Mouse (Mus musculus): Measurements from ENCODE around the gene C1galt1c1. TPM values are rescaled to one million over a fixed set of nuclear protein-coding genes. Genes with fewer than 3 reads are reported as not detected.

C1galt1c1 gene
- polyA plus RNA-seq (2014; fragmentation: Illumina TruSeq; extraction: RNeasy Lipid Tissue Mini Kit (QIAGEN cat#74804); ENCODE audit: low read depth, low replicate concordance): 16.1 TPM

DNA sequence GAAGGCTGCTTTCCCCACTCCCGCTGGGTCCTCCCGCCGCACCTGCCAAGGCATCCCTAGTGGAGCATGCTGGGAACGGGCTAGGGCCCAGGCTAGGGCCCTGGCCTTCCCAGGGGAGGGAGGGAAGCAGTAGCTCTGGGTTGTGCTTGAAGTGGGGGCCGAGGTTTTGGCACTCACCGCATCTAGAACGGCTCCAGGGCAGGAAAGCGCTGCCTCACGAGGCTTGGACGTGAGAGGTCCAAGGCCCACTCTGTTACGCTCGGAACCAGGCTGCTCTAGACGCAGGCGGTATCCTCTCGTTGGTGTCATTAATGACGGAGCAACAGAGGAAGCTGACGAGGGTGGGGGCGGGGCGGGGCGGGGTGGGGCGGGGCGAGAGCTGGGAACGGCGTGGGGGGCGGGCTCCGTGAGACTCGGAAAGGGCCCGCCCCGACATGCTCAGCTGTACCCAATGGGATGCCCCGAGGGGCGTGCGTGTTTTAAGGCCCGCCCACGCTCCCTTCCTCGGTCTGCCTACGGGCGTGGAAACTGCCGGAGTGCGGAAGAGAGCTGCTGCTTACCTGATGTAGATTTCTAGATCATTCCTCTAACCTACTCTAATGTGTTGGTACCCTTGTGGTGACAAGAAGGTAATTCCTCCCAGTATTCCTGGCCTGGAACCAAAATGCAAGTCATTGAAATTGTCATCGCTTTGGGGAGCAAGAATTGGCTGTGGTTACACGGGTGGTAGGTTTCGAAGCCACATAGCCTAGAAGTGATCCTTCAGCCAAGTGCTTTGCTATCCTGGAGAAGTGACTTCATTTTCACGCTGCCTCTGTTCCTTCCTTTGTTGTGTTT lies at the start of gene C1galt1c1:
C1galt1c1 (minus strand) TSS at position 287 of the 837 bp plus-strand sequence.

GRCm38 (mm10) chrX:38600177-38600994 lies 34.5 kb downstream of the C1galt1c1 start, which contains the start of gene Mcts1:
TSS of gene Mcts1 (plus strand) at chrX:38600578.

Other genes with a start within 250 kb of the C1galt1c1 start
- gene Lamp2, start 178.6 kb downstream of the C1galt1c1 start, polyA plus RNA-seq (2014; fragmentation: Illumina TruSeq; extraction: RNeasy Lipid Tissue Mini Kit (QIAGEN cat#74804); ENCODE audit: low read depth, low replicate concordance): 161 TPM
- 11.5 TPM for gene Cul4b, start 58.9 kb downstream of the C1galt1c1 start, polyA plus RNA-seq (2014; fragmentation: Illumina TruSeq; extraction: RNeasy Lipid Tissue Mini Kit (QIAGEN cat#74804); ENCODE audit: low read depth, low replicate concordance)
- gene Mcts1, start 34.5 kb downstream of the C1galt1c1 start, polyA plus RNA-seq (2014; fragmentation: Illumina TruSeq; extraction: RNeasy Lipid Tissue Mini Kit (QIAGEN cat#74804); ENCODE audit: low read depth, low replicate concordance): 51.6 TPM
- not detected for gene 6030498E09Rik, start 137.6 kb upstream of the C1galt1c1 start, polyA plus RNA-seq (2014; fragmentation: Illumina TruSeq; extraction: RNeasy Lipid Tissue Mini Kit (QIAGEN cat#74804); ENCODE audit: low read depth, low replicate concordance)

Data from heart, adult 10 weeks (tissue).